Mouse (Mus musculus): ENCODE measurements around the gene Gm49361.

DNA sequence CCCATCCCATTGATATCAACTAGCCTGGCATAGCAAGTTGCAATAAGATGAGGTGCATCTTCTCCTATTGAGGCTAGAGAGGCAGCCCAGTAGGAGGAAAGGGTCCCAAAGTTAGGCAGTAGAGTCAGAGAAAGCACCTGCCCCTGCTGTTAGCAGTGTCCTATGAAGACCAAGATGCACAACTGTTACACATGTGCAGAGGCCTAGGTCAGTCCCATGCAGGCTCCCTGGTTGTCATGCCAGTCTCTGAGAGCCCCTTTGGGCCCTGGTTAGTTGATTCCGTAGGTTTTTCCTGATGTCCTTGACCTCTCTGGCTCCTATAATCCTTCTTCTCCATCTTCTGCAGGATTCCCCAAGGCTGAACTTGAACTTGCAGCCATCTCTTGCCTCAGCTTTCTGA is 66.4 kb downstream of the Gm49361 start:
- no peak for TF ChIP-seq CTCF (IDR thresholded peaks at IDR 0.05; ENCODE audit: low read depth)
- no peak for TF ChIP-seq EP300 (IDR thresholded peaks at IDR 0.05; ENCODE audit: low read depth)
